ENCODE assay signal across 7 mouse cellular contexts in the genomic region with DNA sequence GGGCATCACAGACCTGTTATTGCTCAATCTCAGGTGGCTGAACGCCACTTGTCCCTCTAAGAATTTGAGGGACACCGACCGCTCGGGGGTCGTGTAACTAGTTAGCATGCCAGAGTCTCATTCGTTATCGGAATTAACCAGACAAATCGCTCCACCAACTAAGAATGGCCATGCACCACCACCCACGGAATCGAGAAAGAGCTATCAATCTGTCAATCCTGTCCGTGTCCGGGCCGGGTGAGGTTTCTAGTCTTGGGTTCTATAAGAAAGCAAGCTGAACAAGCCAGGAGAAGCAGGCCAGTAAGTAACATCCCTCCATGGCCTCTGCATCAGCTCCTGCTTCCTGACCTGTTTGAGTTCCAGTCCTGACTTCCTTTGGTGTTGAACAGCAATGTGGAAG.
DNase-seq lines count a peak whose midpoint lies in the region; ATAC-seq and TF ChIP-seq lines count a peak whose summit lies in the region.
"Not testable (repeated sequence)": the region's sequence is repeated elsewhere in the genome, so short reads cannot be mapped to it uniquely, and the experiment has no call there.

No protein-coding gene starts in this region.

- H3K27ac ChIP-seq in heart, embryonic 15.5 days; kidney, embryonic 14.5 days (ENCODE audit: low read depth, low read length); liver, embryonic 14.5 days: not testable (repeated sequence)

- H3K9ac ChIP-seq in heart, embryonic 15.5 days; kidney, embryonic 14.5 days (ENCODE audit: low read depth, low read length); liver, embryonic 14.5 days (replicated peaks): not testable (repeated sequence)

- in situ Hi-C loops in Patski (cut with MboI; ENCODE audit: low pct_unique_long_range_greater_than_20kb), result not testable (repeated sequence)

- not testable (repeated sequence) for H3K4me2 ChIP-seq in heart, embryonic 15.5 days; kidney, embryonic 14.5 days (replicated peaks; ENCODE audit: low read depth, low read length); liver, embryonic 14.5 days (ENCODE audit: low read depth)

- TF ChIP-seq EP300 in liver, embryonic 14.5 days (IDR thresholded peaks at IDR 0.05; ENCODE audit: low read depth), result not testable (repeated sequence)

- CTCF ChIA-PET in Patski (lab: Charles Lee), result not testable (repeated sequence)

- H3K27me3 ChIP-seq in Patski; heart, embryonic 15.5 days; kidney, embryonic 14.5 days (ENCODE audit: control insufficient read depth, insufficient read depth, low read length); liver, embryonic 14.5 days (ENCODE audit: control insufficient read depth, insufficient read depth, low read length); splenic B cell, adult 2 months (ENCODE audit: control insufficient read depth, insufficient read depth, low read length, poor library complexity, severe bottlenecking): not testable (repeated sequence)

- WGBS in heart, embryonic 15.5 days, result 88% methylated on average over 13 of the region's 13 CpGs
- WGBS in kidney, embryonic 14.5 days, result 75% methylated on average over 13 of the region's 13 CpGs
- WGBS in liver, embryonic 14.5 days (ENCODE audit: insufficient replicate concordance), result 76% methylated on average over 13 of the region's 13 CpGs

- peak; percentile 71 for ATAC-seq in Patski
- peak; percentile 98 for ATAC-seq in erythroid progenitor cell, adult 5-6 weeks (replicated peaks; ENCODE audit: low FRiP score, poor library complexity, severe bottlenecking)
- ATAC-seq in heart, embryonic 15.5 days (replicated peaks; ENCODE audit: insufficient number of reproducible peaks, insufficient read depth, low FRiP score, low read depth), result peak; percentile 74; the same call in 1 of the 2 replicates
- ATAC-seq in kidney, embryonic 14.5 days (ENCODE audit: low FRiP score, low TSS enrichment), result peak; percentile 90
- peak; percentile 93 for ATAC-seq in liver, embryonic 14.5 days (ENCODE audit: insufficient read depth)
- peak; percentile 100 for ATAC-seq in megakaryocyte-erythroid progenitor cell, adult 5-6 weeks (replicated peaks; ENCODE audit: low FRiP score, low TSS enrichment, poor library complexity, severe bottlenecking)

- H3K4me1 ChIP-seq in heart, embryonic 15.5 days (replicated peaks); kidney, embryonic 14.5 days (ENCODE audit: control insufficient read depth, insufficient read depth, low read length); liver, embryonic 14.5 days (replicated peaks; ENCODE audit: control insufficient read depth in 2 of 2, insufficient read depth in 2 of 2, low read length in 1 of 2): not testable (repeated sequence)

- TF ChIP-seq CTCF in Patski (IDR thresholded peaks at IDR 0.05); liver, embryonic 14.5 days (IDR thresholded peaks at IDR 0.05; ENCODE audit: low read depth): not testable (repeated sequence)

- H3K4me3 ChIP-seq in heart, embryonic 15.5 days; kidney, embryonic 14.5 days (ENCODE audit: low read length); liver, embryonic 14.5 days (ENCODE audit: insufficient read depth in 1 of 2, low read depth in 2 of 2, low read length in 2 of 2): not testable (repeated sequence)

- POLR2A ChIA-PET in Patski (lab: Charles Lee), result not testable (repeated sequence)

- not testable (repeated sequence) for H3K9me3 ChIP-seq in heart, embryonic 15.5 days (replicated peaks); kidney, embryonic 14.5 days (ENCODE audit: control insufficient read depth, low read length); liver, embryonic 14.5 days (ENCODE audit: control insufficient read depth, low read length)

- H3K36me3 ChIP-seq in heart, embryonic 15.5 days; kidney, embryonic 14.5 days (ENCODE audit: control insufficient read depth, insufficient read depth, low read length); liver, embryonic 14.5 days (replicated peaks; ENCODE audit: control insufficient read depth, insufficient read depth, low read depth); splenic B cell, adult 2 months (ENCODE audit: control insufficient read depth, insufficient read depth, low read length, poor library complexity, severe bottlenecking): not testable (repeated sequence)

- not testable (repeated sequence) for DNase-seq in Patski (ENCODE audit: low read depth, low spot score); liver, embryonic 14.5 days (ENCODE audit: low read depth in 3 of 3, low spot score in 3 of 3)
- DNase-seq in splenic B cell, adult 2 months (ENCODE audit: low read depth, low spot score), result peak; percentile 3
